27 mouse cellular contexts compared by ENCODE assay signal in genomic region chr3:105857513-105857912, GRCm38 (mm10). TPM values are rescaled to one million over a fixed set of nuclear protein-coding genes. Genes with fewer than 3 reads are reported as not detected.
DNase-seq lines count a peak whose midpoint lies in the region; ATAC-seq and TF ChIP-seq lines count a peak whose summit lies in the region.
"Had no signal": no experiment of that assay in that cellular context is flagged by ENCODE, and none has a peak within 500 bp of the region (broad histone marks: within the 10 kb centered on the region; RNA-seq: fewer than 3 reads in every experiment).

No protein-coding gene starts in this region.

- no peak overlapping the region for H3K4me2 ChIP-seq in intestine, postnatal 0 days (replicated peaks; ENCODE audit: low read depth)
- H3K4me2 ChIP-seq in kidney, embryonic 16.5 days (replicated peaks; ENCODE audit: low read depth, low read length): no peak overlapping the region
- H3K4me2 ChIP-seq in midbrain, embryonic 13.5 days (replicated peaks): no peak overlapping the region
- H3K4me2 ChIP-seq: forebrain, embryonic 15.5 days; hindbrain, embryonic 13.5 days; liver, embryonic 15.5 days; lung, embryonic 15.5 days had no signal

- no peaks in the 10 kb centered on the region for H3K4me1 ChIP-seq in intestine, postnatal 0 days (replicated peaks; ENCODE audit: control insufficient read depth, insufficient read depth, low read length)
- H3K4me1 ChIP-seq in kidney, embryonic 16.5 days (ENCODE audit: insufficient read depth, low read length): no peaks in the 10 kb centered on the region; the same call in 1 of the 2 replicates
- H3K4me1 ChIP-seq in midbrain, embryonic 13.5 days (replicated peaks): no peaks in the 10 kb centered on the region
- H3K4me1 ChIP-seq: forebrain, embryonic 15.5 days; hindbrain, embryonic 13.5 days; liver, embryonic 15.5 days; lung, embryonic 15.5 days; midbrain, embryonic 10.5 days had no signal

- H3K4me3 ChIP-seq in intestine, postnatal 0 days (ENCODE audit: low read depth, low read length): no peak overlapping the region
- H3K4me3 ChIP-seq in kidney, embryonic 16.5 days (ENCODE audit: low read length): no peak overlapping the region
- H3K4me3 ChIP-seq in midbrain, embryonic 13.5 days (replicated peaks): no peak overlapping the region
- H3K4me3 ChIP-seq: embryonic facial prominence, embryonic 10.5 days; forebrain, embryonic 15.5 days; hindbrain, embryonic 13.5 days; liver, embryonic 15.5 days; lung, embryonic 15.5 days; midbrain, embryonic 10.5 days had no signal

- no peak for TF ChIP-seq CTCF in intestine, postnatal 0 days (IDR thresholded peaks at IDR 0.05; ENCODE audit: low read depth)

- DNase-seq in A20 (ENCODE audit: low read depth, low spot score): peak; percentile 80
- peak; percentile 6 for DNase-seq in c-Kit-positive CD71-negative TER-119-negative erythroid progenitor cells, embryonic 14.5 days (ENCODE audit: low read depth)
- DNase-seq in thymus, postnatal 10 days (ENCODE audit: low spot score in 2 of 2): peak; percentile 22 to 38
- DNase-seq in embryo, embryonic 10.5 days (ENCODE audit: low spot score): no peak
- DNase-seq: adrenal gland, adult 8-10 months; cerebellum, adult 8-10 months; gastrocnemius, postnatal 36 days; kidney, adult 8-10 months; kidney, postnatal 14 days; liver; lung, postnatal 4 days; right cerebral cortex, adult 18-20 months; right cerebral cortex, postnatal 4 days had no signal

- peak; percentile 57 for ATAC-seq in intestine, postnatal 0 days
- ATAC-seq in kidney, embryonic 16.5 days (ENCODE audit: low FRiP score, low TSS enrichment): no peak
- no peak for ATAC-seq in midbrain, embryonic 13.5 days
- ATAC-seq: activated CD4-positive, CD25-positive, alpha-beta regulatory T cell, adult 4 months; forebrain, embryonic 15.5 days had no signal

- H3K27ac ChIP-seq in intestine, postnatal 0 days (ENCODE audit: low read depth, low read length): no peak overlapping the region
- H3K27ac ChIP-seq in kidney, embryonic 16.5 days (ENCODE audit: low read length): no peak overlapping the region
- no peak overlapping the region for H3K27ac ChIP-seq in midbrain, embryonic 13.5 days
- H3K27ac ChIP-seq: embryonic facial prominence, embryonic 10.5 days; forebrain, embryonic 15.5 days; hindbrain, embryonic 13.5 days; liver, embryonic 15.5 days; lung, embryonic 15.5 days; midbrain, embryonic 10.5 days had no signal

- H3K36me3 ChIP-seq in intestine, postnatal 0 days (ENCODE audit: control insufficient read depth, insufficient read depth): no peaks in the 10 kb centered on the region
- no peaks in the 10 kb centered on the region for H3K36me3 ChIP-seq in kidney, embryonic 16.5 days (ENCODE audit: insufficient read depth, low read length)
- no peaks in the 10 kb centered on the region for H3K36me3 ChIP-seq in midbrain, embryonic 13.5 days
- H3K36me3 ChIP-seq: embryonic facial prominence, embryonic 10.5 days; forebrain, embryonic 15.5 days; hindbrain, embryonic 13.5 days; liver, embryonic 15.5 days; lung, embryonic 15.5 days; midbrain, embryonic 10.5 days had no signal

- WGBS in intestine, postnatal 0 days: 49% methylated on average over 5 of the region's 5 CpGs
- WGBS in kidney, embryonic 16.5 days: 58% methylated on average over 5 of the region's 5 CpGs
- WGBS in midbrain, embryonic 13.5 days: 79% methylated on average over 5 of the region's 5 CpGs

- H3K27me3 ChIP-seq in intestine, postnatal 0 days (replicated peaks; ENCODE audit: control insufficient read depth, insufficient read depth, low read length): no peaks in the 10 kb centered on the region
- H3K27me3 ChIP-seq in kidney, embryonic 16.5 days (ENCODE audit: insufficient read depth, low read length): no peaks in the 10 kb centered on the region
- no peaks in the 10 kb centered on the region for H3K27me3 ChIP-seq in midbrain, embryonic 13.5 days
- H3K27me3 ChIP-seq: forebrain, embryonic 15.5 days; hindbrain, embryonic 13.5 days; lung, embryonic 15.5 days had no signal

- no peak overlapping the region for H3K9ac ChIP-seq in intestine, postnatal 0 days (ENCODE audit: low read depth, low read length)
- H3K9ac ChIP-seq in kidney, embryonic 16.5 days (replicated peaks; ENCODE audit: low read length): no peak overlapping the region
- no peak overlapping the region for H3K9ac ChIP-seq in midbrain, embryonic 13.5 days (replicated peaks)
- H3K9ac ChIP-seq: forebrain, embryonic 15.5 days; hindbrain, embryonic 13.5 days; liver, embryonic 15.5 days; lung, embryonic 15.5 days had no signal

- no peaks in the 10 kb centered on the region for H3K9me3 ChIP-seq in intestine, postnatal 0 days (ENCODE audit: control insufficient read depth)
- H3K9me3 ChIP-seq in kidney, embryonic 16.5 days (ENCODE audit: low read length): no peaks in the 10 kb centered on the region
- no peaks in the 10 kb centered on the region for H3K9me3 ChIP-seq in midbrain, embryonic 13.5 days
- H3K9me3 ChIP-seq: embryonic facial prominence, embryonic 10.5 days; forebrain, embryonic 15.5 days; hindbrain, embryonic 13.5 days; liver, embryonic 15.5 days; lung, embryonic 15.5 days; midbrain, embryonic 10.5 days had no signal

RNA-seq across cellular contexts. Expression of gene Adora3, which starts 13.1 kb away (rescaled TPM):
- 0.43 TPM in 2 replicates for polyA plus RNA-seq in intestine, postnatal 0 days (2015; fragmentation: Nextera tagmentation; extraction: Ambion mirVana)
- polyA plus RNA-seq in kidney, embryonic 16.5 days (2015; fragmentation: Nextera tagmentation; extraction: Ambion mirVana): not detected in 2 replicates
- polyA plus RNA-seq in midbrain, embryonic 13.5 days (2015; fragmentation: Nextera tagmentation; extraction: Ambion mirVana): 0.24 TPM in 1 of 2 replicates, not detected in the other
- polyA plus RNA-seq: C2C12; embryonic facial prominence, embryonic 10.5 days; heart, embryonic 14.5 days; midbrain, embryonic 10.5 days had no signal

RNA-seq across cellular contexts. Expression of gene Tmigd3, which starts 13.2 kb away (rescaled TPM):
- polyA plus RNA-seq in intestine, postnatal 0 days (2015; fragmentation: Nextera tagmentation; extraction: Ambion mirVana): 0.44 and 0.48 TPM in 2 replicates
- polyA plus RNA-seq in kidney, embryonic 16.5 days (2015; fragmentation: Nextera tagmentation; extraction: Ambion mirVana): not detected in 2 replicates
- not detected in 2 replicates for polyA plus RNA-seq in midbrain, embryonic 13.5 days (2015; fragmentation: Nextera tagmentation; extraction: Ambion mirVana)
- polyA plus RNA-seq: activated CD4-positive, CD25-positive, alpha-beta regulatory T cell, adult 4 months; C2C12; embryonic facial prominence, embryonic 10.5 days; hindbrain, embryonic 13.5 days; midbrain, embryonic 10.5 days; midbrain, postnatal 0 days; neural tube, embryonic 14.5 days had no signal

RNA-seq across cellular contexts. Expression of gene Rap1a, which starts 56.4 kb away (rescaled TPM):
- 119 and 121 TPM in 2 replicates for polyA plus RNA-seq in intestine, postnatal 0 days (2015; fragmentation: Nextera tagmentation; extraction: Ambion mirVana)
- polyA plus RNA-seq in kidney, embryonic 16.5 days (2015; fragmentation: Nextera tagmentation; extraction: Ambion mirVana): 99.3 and 104 TPM in 2 replicates
- polyA plus RNA-seq in midbrain, embryonic 13.5 days (2015; fragmentation: Nextera tagmentation; extraction: Ambion mirVana): 74.3 and 76.1 TPM in 2 replicates
